Mouse (Mus musculus) cerebellum, adult (tissue): Measurements from ENCODE around the gene Pole4.

ENCODE experiments used
- ATAC-seq: cut with Nextera tagmentation; 2 replicates; pipeline ENCODE4 v1.9.2; 2017; ENCODE audit warnings: mild to moderate bottlenecking, moderate library complexity, mixed read lengths; ENCODE audit not compliant: insufficient number of reproducible peaks, low FRiP score, low TSS enrichment

Gene Pole4

GRCm38 (mm10) chr6:82705221-82705620 is at the start of gene Pole4:
Gene Pole4, minus strand, starts transcription at chr6:82705365.
- ATAC-seq, result no peak

- no peak for ATAC-seq
These were observed 49.6 kb upstream of the Pole4 start for GRCm38 (mm10) chr6:82754769-82755168.

GRCm38 (mm10) chr6:82753638-82754361 is 48.6 kb upstream of the Pole4 start:
- no peak for ATAC-seq

- ATAC-seq, result no peak
These were observed 47.9 kb upstream of the Pole4 start for GRCm38 (mm10) chr6:82753061-82753460.

GRCm38 (mm10) chr6:82751791-82752190 is 46.6 kb upstream of the Pole4 start:
- no peak for ATAC-seq

GRCm38 (mm10) chr6:82751031-82751430 is 45.9 kb upstream of the Pole4 start:
- no peak for ATAC-seq

GRCm38 (mm10) chr6:82750063-82750462 is 44.9 kb upstream of the Pole4 start:
- ATAC-seq, result no peak

- ATAC-seq, result no peak
These were observed 43.0 kb upstream of the Pole4 start for GRCm38 (mm10) chr6:82748106-82748672.

- ATAC-seq, result no peak
These were observed 41.9 kb upstream of the Pole4 start for GRCm38 (mm10) chr6:82747085-82747484.

GRCm38 (mm10) chr6:82744553-82744952 is 39.4 kb upstream of the Pole4 start:
- ATAC-seq, result no peak

- no peak for ATAC-seq
These were observed 36.3 kb upstream of the Pole4 start for GRCm38 (mm10) chr6:82741518-82741880.

GRCm38 (mm10) chr6:82740868-82741517 is 35.8 kb upstream of the Pole4 start:
- no peak for ATAC-seq

- ATAC-seq, result no peak; the same call in 1 of the 2 replicates
These were observed 35.1 kb upstream of the Pole4 start for GRCm38 (mm10) chr6:82740269-82740668.

- no peak for ATAC-seq
These were observed 32.7 kb upstream of the Pole4 start for GRCm38 (mm10) chr6:82737634-82738540.

GRCm38 (mm10) chr6:82736626-82737600 is 31.7 kb upstream of the Pole4 start:
- no peak for ATAC-seq

GRCm38 (mm10) chr6:82735347-82735746 is 30.2 kb upstream of the Pole4 start:
- ATAC-seq, result no peak

- no peak for ATAC-seq
These were observed 23.5 kb upstream of the Pole4 start for GRCm38 (mm10) chr6:82728635-82729034.

GRCm38 (mm10) chr6:82727206-82727605 is 22.0 kb upstream of the Pole4 start:
- no peak for ATAC-seq

GRCm38 (mm10) chr6:82723321-82723720 is 18.2 kb upstream of the Pole4 start:
- no peak for ATAC-seq

- no peak for ATAC-seq
These were observed 11.0 kb upstream of the Pole4 start for GRCm38 (mm10) chr6:82716126-82716525.
